Mouse (Mus musculus) layer of hippocampus, postnatal 14 days (tissue): ENCODE data around the gene Fam131c. TPM values are rescaled to one million over a fixed set of nuclear protein-coding genes. Genes with fewer than 3 reads are reported as not detected.

Source experiments
- DNase-seq, 2 experiments: peaks; one replicate each; pipeline ENCODE4 v3.0.0; 2021 to 2022; ENCODE audit warnings: low spot score in 2 of 2, mixed read lengths in 1 of 2
- microRNA-seq, 2 experiments: library from miRNA; unstranded; fragments of <30 nt; microRNA quantifications; one replicate each; pipeline ENCODE4 v1.2.0; 2021
- total RNA-seq, 2 experiments: library from RNA; stranded (reverse); gene quantifications; 2 replicates each; pipeline ENCODE4 v1.2.3; 2021

Fam131c gene
- total RNA-seq, 2 experiments from 2014 or later: 5.0 to 6.6 TPM

DNA sequence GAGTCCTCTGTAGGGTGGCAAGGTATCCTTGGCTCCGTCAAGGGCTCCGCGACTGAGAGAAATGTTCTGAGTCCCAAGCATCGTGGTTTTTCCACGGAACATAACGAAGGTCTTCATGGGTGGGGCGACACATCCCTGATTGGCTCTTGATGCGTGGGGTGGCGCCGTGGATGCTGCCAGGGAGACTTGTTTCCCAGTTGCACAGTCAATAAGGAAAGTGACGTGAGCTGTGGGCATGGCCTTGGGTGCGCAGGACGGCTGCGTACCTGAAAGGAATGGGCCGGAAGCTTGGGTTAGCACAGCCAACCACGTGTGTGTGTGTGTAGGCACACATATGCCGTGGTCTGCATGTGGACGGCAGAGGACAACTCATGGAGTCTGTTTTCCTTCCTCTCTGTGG is 65.2 kb downstream of the Fam131c start:
- no peak for DNase-seq

Small RNA genes lying within 50 kb of the gene (microRNA-seq; reads per million reads assigned to microRNA genes)
- 0 reads per million in 2 experiments for gene Gm25690

Other genes starting within 250 kb of the Fam131c start
- gene Szrd1, start 228.4 kb upstream of the Fam131c start, total RNA-seq: 10 to 100 TPM; 49.8 to 63.7 TPM
- 10 to 100 TPM; 22.6 to 24.9 TPM for gene Fbxo42, start 220.3 kb upstream of the Fam131c start, total RNA-seq
- 1 to 10 TPM; 2.8 to 3.1 TPM for gene Rsg1, start 154.3 kb upstream of the Fam131c start, total RNA-seq
- 10 to 100 TPM in 1 of 2 experiments, 1 to 10 TPM in 1; 9.7 to 11.7 TPM for gene Arhgef19, start 128.7 kb upstream of the Fam131c start, total RNA-seq
- 1 to 10 TPM; 1.8 to 2.0 TPM for gene Epha2, start 67.0 kb upstream of the Fam131c start, total RNA-seq
- under 1 TPM in 1 of 2 experiments, not detected in 1; 0.55 TPM for gene Clcnka, start 30.5 kb downstream of the Fam131c start, total RNA-seq
- gene Clcnkb, start 47.8 kb downstream of the Fam131c start, total RNA-seq: not detected
- gene Hspb7, start 52.6 kb downstream of the Fam131c start, total RNA-seq: under 1 TPM in 1 of 2 experiments, not detected in 1; 0.23 TPM
- gene Srarp, start 67.9 kb downstream of the Fam131c start, total RNA-seq: 1 to 10 TPM; 4.0 to 4.4 TPM
- gene Zbtb17, start 76.4 kb downstream of the Fam131c start, total RNA-seq: 10 to 100 TPM; 29.3 to 29.8 TPM
- gene Spen, start 170.4 kb downstream of the Fam131c start, total RNA-seq: 10 to 100 TPM; 59.3 to 60.0 TPM
- 1 to 10 TPM; 2.4 TPM for gene Fblim1, start 237.9 kb downstream of the Fam131c start, total RNA-seq